Mouse (Mus musculus) kidney, adult 9 months (tissue): Measurements from ENCODE around the gene Fam217a.
"Not testable (repeated sequence)": the region's sequence is repeated elsewhere in the genome, so short reads cannot be mapped to it uniquely, and the experiment has no call there.

Experiments used
- DNase-seq: peaks from one replicate; pipeline ENCODE4 v3.0.0; 2022

The Fam217a gene

DNA sequence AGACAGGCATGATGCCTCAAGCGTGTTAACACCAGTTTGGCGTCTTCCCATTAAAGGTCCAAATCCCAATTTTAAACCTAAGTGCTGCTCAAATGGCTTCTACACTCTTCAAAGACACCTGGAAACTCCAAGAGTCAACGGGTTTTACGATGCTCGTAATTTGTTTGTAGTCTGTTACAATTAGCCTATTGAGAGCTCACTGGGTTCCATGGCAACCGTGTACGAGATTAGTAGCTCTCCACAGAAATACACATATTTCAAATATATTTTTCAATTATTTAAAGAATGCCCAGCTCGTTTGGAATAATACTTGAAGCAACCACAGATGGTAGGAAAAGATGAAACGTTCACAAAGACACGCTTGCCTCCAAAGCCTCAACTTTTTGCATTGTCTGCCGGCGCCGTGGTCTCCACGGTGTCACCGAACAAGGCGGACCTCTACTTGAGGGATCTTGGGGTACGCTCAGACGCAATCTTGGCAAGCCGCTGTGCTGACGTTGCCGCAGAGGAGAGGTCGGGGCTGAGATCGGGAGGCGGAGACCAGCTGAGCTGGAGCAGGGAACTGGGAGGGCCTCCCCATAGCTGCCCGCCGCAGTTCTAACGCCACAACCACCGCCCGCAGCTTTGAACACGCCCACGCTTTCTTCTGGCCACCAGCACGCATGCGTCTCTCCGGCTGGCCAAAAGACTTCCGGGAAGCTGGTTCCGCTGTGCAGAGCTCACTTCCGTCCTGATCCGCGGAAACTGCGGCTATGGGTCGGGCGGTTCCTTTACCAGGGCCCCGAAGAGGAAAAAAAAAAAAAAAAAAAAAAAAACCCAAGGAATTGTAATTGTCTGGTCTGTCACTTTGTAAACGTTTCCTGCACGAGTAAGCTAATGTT is 50.1 kb downstream of the Fam217a start:
- DNase-seq, result peak; percentile 95

DNA sequence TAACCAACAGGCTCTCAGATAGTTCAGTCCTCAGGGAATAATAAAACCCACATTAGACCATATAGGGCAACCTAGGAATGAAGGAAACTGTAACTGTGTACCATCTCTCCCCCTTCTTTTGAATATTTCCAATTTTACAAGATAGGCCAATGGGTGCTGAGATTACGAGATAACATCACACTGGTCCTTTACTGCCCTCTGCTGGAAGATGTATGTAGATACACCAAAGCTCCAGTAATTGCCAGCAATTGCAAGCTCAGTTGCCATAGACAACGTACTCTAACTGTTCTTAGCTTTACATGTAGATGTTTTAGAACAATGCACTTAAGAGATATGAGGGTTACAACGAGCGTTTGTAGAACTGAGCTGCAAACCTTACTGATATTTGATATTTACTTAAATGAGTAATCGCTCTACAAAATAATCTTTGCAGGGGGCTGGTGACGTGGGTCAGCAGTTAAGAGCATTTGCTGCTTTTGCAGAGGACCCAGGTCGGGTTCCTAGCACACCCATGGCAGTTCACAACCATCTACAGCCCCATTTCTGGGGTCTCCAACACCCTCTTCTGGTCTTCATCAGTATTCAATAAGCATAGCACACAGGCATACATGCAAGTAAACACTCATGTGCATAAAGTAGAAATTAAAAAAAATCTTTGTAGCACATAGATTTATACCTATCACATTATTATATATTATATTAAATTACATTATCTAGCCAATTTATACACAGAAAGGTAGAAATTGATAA is 59.5 kb downstream of the Fam217a start:
- DNase-seq, result peak; percentile 58

GRCm38 (mm10) chr13:34861166-34861565 is 62.9 kb downstream of the Fam217a start:
- not testable (repeated sequence) for DNase-seq
